Mouse (Mus musculus) frontal cortex, adult 2 months (tissue): ENCODE measurements around the gene Snx9. TPM values are rescaled to one million over a fixed set of nuclear protein-coding genes. Genes with fewer than 3 reads are reported as not detected.

Experiments used
- DNase-seq, 2 experiments: peaks; one replicate each; pipeline ENCODE4 v3.0.0; 2022; ENCODE audit warnings: low spot score in 1 of 2; ENCODE audit errors: extremely low spot score in 1 of 2
- polyA plus RNA-seq: library from polyadenylated mRNA; depleted of rRNA; stranded (reverse); fragments of >200 nt; gene quantifications from 2 replicates; pipeline ENCODE4 v1.2.3, GENCODE M21; 2012; rRNA removed

The Snx9 gene
- polyA plus RNA-seq: 12.3 and 12.7 TPM in 2 replicates

- DNase-seq: peak in 1 of 2 experiments; percentile 48
These were observed at the start of gene Snx9 for GRCm38 (mm10) chr17:5841128-5841942. TSS of gene Snx9 (plus strand) at chr17:5841329.

GRCm38 (mm10) chr17:5792164-5792791 is 48.9 kb upstream of the Snx9 start:
- DNase-seq: no peak

- no peak for DNase-seq
These were observed 47.5 kb upstream of the Snx9 start for GRCm38 (mm10) chr17:5793593-5793992.

DNA sequence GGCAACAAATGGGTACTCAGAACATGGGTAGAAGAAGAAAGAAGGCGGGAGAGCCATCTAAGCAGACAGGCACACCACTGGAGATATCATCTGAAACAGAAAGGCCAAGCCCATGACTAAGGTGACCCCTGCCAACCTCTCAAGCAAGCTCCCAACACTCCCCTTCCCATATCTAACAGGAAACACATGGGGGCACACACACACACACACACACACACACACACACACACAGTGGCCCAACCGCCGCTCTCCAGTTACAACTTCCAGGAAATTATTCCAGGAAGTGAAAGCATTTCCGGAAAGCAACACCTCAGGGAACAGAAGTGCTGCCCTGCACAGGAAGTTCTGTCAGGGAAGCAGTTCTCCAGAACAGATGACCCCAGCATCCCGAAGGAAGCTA is 46.9 kb upstream of the Snx9 start:
- DNase-seq: no peak

DNA sequence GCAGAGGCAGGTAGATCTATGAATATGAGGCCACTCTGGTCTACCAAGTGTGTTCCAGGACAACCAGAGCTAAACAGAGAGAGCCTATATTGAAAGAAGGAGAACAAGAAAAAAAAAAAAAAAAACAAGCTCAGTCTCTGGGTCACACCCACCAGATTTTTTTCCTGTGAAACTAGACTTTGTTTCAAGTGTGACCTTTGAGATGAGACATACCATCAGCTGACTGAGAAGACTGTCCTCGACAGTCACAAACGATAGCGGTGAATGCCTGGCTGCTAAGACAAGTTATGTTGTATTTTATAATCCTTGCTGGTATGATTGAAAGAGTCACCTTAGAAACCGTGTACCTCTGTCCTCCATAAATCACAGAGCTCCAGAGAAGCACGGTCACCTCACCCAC is 45.8 kb upstream of the Snx9 start:
- no peak for DNase-seq

DNA sequence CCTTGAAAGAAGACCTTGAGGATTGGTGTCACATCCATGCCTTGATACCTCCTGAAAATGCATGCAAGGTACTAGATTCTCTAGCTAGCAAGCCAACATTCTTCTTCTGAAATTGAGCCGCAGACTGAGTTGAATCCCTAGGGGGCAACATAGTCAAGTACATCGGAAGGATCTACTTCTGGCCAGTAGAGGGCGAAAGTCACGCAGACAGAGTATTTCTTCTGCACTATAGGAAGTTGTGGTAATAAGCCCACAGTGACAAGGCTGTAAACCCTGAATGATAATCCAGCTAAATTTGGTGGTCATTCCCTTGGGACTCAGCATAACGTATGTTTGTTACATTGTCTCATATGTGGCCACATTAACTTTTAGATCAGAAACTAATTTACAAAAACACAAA is 45.3 kb upstream of the Snx9 start:
- peak; percentile 69 to 92 for DNase-seq

DNA sequence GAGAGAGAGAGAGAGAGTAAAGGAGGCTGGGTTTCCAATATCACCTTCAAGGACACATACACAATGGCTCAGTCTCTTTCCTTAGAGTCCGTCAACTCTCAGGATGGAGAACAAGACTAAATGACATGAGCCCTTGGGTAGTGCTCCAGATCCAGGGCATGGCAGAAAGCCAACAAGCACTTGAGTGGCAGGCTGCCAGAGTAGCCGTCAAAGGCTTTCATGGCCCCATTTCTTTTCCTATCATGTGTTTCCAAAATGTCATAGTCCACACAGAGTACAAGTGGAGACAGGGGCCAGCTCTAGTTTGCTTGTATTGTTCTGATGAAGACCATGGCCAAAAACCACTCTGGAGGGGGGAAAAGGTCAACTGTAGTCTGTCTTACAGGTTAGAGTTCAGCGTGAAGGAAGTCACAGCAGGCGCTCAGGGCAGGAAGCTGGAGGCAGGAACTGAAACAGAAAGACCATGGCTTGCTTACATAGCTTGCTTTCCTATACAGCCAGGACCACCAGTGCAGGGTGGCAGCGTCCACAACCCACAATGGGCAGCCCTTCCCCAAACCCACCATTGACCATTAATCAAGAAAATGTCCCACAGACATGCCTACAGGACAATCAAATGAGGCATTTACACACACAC is 43.9 kb upstream of the Snx9 start:
- DNase-seq: no peak

- DNase-seq: no peak
These were observed 42.8 kb upstream of the Snx9 start for GRCm38 (mm10) chr17:5798221-5798801.

DNA sequence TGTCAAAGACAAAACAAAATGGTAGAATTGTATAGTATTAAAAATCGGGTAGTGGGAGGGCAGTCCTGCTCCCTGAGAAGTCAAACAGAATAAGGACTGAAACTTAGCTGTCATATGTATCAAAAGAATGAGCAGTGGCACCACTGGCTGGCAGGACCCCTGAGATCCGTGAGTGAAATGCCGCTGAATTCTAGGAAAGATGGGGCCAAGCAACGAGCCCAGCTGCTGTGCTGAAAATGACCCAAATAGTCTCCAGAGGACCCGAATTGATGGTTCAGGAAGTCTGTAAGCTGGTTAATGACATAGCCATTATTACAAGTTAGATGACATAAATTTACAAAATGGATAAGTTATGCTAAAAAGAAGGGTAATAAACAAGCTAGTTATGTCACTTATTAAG is 42.2 kb upstream of the Snx9 start:
- DNase-seq: no peak

- no peak for DNase-seq
These were observed 41.6 kb upstream of the Snx9 start for GRCm38 (mm10) chr17:5799396-5800021.

GRCm38 (mm10) chr17:5800254-5800653 is 40.9 kb upstream of the Snx9 start:
- no peak for DNase-seq

- no peak for DNase-seq
These were observed 40.1 kb upstream of the Snx9 start for GRCm38 (mm10) chr17:5800824-5801560.

DNA sequence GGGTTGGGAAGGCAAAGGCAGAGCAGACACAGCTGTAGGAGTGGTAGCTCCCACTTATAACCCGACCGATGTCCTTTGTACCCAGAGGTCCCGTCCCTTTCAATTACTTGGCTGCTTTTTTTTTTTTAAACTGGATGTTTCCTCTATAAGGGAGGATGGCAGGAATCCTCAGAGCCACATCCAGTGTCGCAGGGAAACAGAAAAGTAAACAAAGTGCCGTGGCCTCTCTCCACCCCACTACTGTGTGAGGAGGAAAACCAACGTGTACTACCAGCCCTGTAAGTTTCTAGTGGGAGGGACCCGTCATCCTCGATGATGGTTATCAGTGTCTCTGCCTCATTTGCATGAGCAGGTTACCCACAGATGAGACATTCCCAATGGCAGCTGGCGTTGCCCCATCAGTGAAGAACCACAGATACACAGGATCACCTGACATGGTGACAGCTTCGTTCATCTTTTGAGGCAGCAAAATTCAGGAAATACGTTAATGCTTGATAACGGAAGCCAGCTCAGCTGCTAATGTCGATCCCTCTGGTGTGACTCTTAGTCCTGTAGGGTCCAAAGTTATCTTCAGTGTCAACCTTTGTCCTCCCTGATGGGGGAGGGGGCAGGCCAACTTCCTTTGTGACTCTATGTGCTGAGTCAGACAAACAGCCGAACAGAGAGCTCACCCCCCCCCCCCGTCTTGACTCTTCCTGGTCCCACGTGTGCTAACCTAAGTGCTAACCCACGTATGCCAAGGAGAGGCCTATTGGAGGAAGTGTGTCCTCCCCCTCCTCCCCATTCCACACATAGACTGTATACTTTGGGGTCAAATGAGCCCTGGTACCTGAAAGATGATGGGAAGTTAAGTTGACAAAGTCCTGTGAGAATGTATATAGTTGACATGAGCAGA is 39.1 kb upstream of the Snx9 start:
- no peak for DNase-seq

DNA sequence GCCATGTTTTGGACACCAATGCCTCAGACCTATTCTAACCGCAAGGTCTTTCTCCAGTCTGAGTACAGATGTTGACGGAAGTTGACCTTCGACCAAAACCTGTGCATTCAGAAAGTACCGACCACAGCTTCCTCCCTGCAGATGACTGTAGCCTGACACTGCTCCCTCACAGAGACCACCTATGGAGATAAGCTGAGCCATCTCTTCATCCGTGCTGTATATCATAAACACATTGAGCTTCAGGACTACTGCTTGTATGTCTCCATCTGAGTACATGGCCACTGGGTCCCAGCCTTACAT is 38.5 kb upstream of the Snx9 start:
- DNase-seq: no peak

- no peak for DNase-seq
These were observed 37.7 kb upstream of the Snx9 start for GRCm38 (mm10) chr17:5803229-5804012.

GRCm38 (mm10) chr17:5804370-5805150 is 36.6 kb upstream of the Snx9 start:
- no peak for DNase-seq

DNA sequence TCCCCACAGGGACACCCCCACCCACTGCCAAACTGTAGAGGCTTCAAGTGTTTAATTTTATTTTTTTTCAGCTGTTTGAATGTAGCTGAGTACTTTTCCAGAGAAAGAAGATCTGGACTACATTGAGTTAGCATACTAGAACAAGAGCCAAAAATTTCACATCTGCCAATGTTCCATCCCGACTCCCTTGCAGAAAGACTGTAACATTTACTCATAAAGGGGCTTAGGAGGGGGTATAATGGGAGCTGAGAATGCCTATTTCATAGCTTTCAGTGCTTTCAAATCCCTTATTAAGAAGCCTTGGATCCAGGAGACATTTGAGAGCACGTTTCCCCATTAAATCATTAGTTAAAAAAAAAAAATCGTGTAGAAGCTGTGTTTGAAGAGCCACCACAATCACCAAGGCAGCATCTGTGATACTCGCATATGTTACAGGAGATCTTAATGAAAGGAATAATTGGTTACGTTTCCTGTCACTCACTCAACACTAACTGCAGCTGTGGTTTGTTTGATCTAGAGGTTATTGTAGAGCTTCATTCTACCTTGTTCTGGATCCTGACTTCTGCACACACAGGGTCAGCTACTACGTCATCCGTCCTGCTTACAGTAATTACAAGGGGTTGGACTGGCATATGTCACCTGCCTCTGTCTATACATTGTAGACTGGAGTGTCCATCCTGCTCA is 35.8 kb upstream of the Snx9 start:
- DNase-seq: no peak
